Mouse (Mus musculus) kidney, postnatal 4 days (tissue): ENCODE data around the gene Cars2.
A peak's percentile ranks its signal among the peaks of the same experiment; 100 is the strongest.
"Not testable (repeated sequence)": the region's sequence is repeated elsewhere in the genome, so short reads cannot be mapped to it uniquely, and the experiment has no call there.

Experiments
- DNase-seq, 2 experiments: peaks; one replicate each; pipeline ENCODE4 v3.0.0; 2021; ENCODE audit warnings: mixed read lengths in 2 of 2

Cars2 gene

DNA sequence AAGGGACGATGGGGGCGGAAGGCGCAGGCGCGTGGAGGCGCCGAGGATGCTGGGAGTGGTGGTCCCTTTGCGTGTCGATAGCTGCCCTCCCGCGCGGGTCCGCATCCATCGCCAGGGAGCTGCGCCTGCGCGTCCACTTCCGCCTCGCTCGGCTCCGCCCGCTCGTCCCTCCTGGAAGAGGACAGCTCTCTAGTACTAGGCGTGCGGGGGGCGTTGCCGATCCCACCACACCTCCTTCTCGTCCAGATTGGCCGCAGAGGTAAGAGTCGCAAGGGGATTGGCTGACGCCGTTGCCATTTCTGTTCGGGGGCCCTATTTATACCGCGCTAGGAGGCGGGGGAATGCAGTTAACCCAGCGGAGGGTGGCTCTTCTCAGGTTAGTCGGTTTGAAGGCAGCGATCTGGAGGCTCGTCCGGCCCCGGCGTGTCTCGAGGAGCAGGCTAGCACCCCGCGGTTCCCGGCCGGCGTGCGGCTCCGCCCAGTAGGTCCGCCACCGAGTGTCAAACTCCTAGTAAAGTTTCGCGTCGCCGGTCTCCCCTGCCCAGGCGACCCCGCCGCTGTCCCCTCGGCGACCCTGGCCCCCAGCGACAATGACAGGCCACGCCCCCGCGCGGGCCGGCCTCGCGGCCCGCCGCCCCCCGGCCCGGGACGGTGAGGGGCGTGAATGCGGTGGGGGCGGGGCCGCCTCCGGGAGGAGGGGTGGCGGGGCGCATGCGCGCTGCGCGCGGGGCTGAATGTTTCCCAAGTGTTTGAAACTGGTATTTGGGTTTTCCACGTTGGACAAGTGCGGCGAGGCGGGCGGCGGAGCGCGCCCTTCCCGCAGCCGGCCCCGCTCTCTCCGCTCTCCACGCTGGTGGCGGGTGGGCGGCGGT, 5.4 kb upstream of the Cars2 start:
- peak; percentile 99 to 100 for DNase-seq

DNA sequence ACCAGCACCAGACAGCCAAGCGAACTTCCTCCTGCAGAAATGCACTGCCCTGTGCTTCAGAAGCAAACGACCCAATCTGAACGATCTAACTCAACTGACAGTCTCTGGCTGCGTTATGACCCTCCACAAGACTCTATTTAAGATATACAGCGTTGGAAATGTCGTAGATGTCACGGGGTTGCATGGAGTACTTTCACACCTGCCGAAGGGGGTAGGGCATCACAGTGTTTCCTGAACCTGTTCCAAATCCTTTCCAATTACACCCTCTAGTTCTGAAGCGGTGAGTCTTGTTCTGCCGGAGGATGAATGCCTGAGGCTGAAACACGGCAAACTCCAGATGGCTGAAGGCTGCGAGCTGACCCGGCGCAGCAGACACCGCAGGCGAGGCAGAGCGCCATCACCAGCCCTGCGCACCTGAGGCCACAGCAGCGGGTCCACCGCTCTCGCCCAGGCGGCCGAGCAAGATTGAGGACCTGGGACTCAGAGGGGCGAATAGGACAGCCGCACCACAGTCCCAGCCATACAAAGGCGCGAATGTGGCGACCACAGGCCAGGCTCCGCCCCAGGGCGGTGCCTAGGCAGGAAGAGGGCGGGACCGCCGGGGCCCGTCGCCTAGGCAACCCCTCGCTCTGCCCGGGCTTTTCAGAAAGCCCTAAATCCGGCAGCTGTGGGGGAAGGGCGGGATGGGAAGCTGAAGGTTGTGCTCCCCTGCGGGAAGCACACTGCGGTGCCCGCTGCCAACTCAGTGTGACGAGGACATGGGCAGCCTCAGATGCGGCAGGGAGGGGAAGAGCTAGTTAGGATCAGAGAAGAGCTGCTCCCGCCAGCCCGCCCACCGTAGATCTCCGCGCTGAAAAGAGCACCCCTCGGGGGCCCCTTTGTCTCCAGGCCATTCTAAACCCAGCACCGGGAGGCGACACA, 4.5 kb upstream of the Cars2 start, which contains the start of gene Ing1:
Gene Ing1 (plus strand): TSS at position 773 of the 921 bp plus-strand sequence.
- DNase-seq = peak; percentile 97 to 98

DNA sequence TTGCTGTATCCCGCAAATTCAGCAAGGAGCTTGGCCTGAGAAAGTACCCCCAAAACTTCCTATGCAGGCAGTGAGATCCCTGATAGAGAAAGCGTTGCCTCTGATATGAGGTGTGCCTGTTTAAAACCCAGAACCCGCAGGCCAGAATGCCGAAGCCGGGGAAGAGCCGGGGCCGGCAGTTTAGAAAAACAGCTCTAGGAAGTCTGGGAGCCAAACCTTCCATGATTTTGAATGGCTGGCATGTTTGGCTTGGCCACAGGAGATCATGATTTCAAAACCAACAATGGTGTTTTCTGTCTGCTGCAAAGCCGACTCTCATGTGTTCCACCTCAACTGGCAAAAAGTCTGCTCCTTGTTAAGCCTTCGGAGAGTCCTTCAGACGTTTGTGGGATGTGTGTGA, 1.8 kb upstream of the Cars2 start:
- DNase-seq = no peak

DNA sequence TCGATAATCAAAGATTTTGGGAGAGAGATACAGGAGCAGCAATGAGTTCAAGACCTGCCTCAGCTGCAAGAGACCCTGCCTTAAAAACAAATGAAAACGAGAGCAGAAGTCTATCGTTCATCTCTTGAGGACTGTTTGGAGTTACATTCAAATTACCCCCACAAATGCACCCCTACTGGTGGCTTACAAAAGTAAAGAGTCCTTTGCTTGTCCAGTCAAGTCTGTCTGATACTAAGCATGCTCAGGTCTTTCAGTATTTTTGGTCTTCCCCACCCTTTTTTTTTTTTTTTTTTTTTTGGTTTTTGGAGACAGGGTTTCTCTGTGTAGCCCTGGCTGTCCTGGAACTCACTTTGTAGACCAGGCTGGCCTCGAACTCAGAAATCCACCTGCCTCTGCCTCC, 914 bp upstream of the Cars2 start:
- DNase-seq = not testable (repeated sequence)

DNA sequence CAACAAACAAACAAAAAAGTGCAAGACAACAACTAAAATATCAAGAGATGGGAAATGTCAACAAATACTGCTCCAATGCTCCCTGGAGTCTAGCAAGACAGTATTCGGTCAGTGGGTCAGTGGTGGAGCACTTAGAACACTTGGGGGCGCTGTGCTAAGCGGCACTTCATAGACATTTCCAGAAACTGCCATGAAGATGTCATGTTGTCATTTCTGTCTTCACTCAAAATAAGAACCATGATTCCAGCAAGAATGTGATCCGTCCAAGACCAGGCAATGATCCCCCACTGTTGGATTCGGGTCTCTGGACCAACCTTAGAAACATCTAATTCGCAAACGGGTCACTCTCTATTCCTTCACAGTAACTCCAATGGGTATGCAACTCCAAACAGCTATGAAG, 877 bp downstream of the Cars2 start:
- peak; percentile 69 to 81 for DNase-seq

DNA sequence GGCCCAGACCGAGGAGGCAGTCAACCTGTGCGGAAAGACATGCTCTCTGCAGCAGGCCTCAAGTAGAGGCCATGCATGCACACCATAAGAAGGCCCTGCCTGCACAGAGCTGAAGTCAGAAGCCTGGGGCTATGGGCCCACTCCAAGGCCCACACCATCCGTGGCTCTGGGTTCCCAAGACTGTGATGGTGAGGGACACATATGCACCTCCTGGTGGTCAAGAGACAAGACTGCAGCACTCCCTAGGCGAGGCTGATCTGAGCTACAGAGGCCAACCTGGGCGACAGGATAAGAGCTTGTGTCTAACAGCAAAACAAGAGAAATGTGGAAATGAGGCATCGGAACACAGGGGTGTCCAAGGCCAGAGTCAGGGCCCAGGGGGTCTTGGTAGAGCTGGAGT, 3.5 kb downstream of the Cars2 start:
- DNase-seq = peak; percentile 28 to 36

DNA sequence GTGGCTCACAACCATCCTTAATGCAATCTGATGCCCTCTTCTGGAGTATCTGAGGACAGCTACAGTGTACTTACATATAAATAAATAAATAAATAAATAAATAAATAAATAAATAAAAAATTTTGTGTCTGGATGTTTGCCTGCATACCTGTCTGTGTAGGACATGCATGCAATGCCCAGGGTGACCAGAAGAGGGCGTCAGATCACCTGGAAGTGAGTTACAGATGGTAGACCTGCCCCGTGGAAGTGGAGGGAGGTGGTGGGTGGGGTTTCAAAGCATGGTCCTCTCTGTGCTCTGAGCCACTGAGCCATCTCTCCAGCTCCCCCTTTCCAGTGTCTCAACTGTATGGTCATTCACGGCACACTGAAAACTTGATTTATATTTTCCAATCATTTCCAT, 6.2 kb downstream of the Cars2 start:
- peak; percentile 71 to 76 for DNase-seq

DNA sequence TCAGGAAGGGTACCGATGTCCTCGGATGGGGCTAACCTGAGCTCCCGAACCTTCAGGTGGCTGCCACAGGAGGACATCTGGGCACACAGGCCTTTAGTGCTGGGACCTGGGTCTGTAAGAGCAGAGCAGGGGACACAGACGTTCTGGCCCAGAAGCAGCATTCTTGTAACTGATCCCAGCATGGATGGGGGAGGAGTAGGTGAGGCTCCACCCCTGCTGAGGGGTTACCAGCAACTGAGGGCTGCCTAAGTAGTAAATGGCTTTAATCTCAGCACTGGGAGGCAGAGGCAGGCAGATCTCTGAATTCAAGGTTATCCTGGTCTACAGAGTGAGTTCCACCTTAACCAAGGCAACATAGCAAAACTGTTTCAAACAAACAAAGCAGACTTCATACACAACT, 7.7 kb downstream of the Cars2 start:
- no peak for DNase-seq

DNA sequence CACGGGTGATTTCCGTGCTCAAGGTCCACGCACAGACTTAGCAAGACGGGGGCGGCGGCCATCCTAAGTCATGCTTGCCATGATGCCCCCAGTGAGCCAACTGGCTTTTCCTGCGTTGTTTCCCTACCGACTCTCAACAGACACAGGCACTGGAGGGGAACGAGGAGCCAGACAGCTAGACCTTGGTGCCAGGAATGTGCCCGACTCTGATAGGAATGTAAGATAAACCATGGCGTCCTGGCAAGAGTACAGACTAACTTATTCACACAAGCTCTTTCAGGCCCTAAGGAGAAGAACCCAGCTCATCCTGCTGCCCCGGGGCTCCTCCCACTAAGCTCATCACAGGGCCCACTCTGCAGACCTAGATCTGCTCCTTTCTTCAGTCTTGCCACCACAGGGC, 8.6 kb downstream of the Cars2 start:
- peak in 1 of 2 experiments; percentile 18 for DNase-seq

DNA sequence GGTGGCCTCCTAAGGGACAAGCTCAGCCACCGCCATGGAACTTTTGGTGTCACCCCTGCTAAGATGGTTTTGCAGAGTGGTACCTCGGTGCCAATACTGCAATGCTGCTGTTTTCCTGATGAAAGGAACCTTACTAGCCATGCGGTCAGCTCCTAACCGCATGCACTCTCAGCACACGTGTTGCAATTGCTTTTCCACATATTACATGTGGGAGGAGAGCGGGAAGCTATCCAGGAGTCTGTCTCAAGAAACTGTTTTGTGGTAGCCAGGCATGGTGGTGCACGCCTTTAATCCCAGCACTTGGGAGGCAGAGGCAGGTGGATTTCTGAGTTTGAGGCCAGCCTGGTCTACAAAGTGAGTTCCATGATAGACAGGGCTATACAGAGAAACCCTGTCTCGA, 10.4 kb downstream of the Cars2 start:
- no peak for DNase-seq

DNA sequence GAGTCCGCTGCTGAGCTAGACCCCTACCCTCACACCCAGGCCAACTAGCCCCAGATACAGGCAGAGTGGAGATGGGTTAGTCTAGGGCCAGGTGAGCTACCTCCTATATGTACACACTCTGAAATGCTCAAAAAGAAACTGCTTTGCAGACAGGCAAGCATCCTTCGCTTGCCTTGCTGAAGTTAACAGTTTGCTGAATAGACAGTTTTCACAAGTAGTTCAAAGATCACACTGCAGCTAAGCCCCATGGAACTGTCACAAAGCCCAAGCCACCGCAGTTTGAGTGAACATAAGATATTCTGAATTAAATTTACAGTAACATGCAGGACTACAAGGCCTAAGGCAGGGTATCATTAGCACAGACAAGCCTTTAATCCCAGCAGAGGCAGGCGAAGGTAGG, 11.5 kb downstream of the Cars2 start:
- DNase-seq = no peak

DNA sequence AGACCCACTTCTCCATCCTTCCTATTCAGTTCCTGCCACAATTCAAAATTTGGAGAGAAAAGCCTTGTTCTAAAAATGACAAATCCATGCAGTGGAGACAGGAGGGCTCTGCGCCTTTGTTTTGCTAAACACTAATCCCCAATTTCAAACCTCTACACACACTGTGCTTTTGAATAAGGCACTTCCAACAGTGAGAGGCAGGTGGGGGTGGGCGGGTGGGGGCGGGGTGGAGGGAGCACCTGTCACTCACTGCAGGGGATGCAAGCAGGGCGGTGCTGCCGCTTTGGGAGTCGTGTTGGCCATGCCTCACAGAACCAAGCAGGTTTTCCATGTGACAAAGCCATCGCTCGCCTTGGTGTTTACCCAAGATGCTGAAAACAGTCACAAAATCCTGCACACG, 16.1 kb downstream of the Cars2 start:
- DNase-seq = no peak

DNA sequence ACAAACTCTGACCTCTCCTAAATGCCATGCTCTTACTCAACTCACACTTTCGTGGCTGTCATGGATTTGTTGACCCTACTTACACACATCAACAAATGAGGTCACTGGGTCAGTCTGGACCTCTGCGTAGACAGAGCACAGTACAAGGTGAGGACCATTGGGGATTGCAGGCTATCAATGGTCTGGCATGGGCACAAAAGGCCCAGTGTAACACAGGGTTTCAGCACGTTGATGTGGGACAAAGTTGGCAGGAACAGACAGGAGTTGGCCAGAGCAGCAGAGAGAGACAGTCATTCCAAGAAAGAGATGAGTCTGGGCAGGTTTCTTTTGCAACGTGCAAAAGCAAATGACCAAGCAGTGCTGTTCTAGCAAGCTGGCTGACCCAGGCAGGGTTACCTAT, 19.7 kb downstream of the Cars2 start:
- no peak for DNase-seq

DNA sequence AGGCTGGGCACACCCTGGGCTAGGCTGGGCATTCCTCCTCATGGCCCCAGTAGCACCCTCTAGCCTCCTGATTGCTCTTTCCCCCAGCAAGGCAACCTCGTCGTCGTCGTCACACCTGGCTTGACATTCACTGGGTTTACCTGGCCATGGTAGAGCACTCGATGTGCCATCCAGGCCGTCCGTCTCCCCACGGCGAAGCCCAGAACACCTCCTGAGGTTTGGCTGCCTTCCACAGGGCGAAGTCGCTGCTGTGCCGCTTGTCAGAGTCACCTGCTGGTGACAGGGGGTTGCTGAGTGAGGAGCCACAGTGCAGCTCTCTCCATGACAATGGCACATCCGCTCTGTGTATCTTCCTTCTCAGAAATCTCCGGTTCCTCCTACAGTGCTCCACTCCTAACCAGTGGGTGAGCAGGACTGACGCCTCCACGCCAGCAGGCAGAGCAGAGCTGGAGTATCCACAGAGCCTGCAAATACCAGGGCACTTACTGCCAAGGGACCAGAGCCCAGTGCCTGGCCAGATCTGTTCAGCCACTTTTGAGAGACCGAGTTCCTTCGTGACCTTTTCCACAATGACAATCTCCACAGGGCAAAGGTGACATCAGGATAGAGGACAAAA, 20.3 kb downstream of the Cars2 start:
- no peak for DNase-seq

DNA sequence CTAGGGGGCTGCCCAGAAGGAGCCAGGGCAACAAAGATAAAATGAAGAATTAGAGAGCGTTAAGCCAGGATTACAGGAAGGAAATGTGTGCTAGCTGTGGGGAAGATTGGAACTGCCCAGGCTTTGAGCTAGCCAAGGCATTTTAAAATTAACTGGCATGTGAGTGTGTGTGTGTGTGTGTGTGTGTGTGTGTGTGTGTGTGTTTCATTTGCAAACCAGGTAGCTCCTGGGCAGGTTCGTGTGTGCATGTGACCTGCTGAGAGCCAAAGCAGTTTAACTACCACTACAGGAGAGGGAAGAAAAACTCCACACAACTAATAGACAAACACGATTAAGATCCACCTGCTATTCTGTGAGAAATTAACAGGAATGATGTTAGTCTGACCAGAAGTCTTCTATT, 27.3 kb downstream of the Cars2 start:
- DNase-seq = no peak

DNA sequence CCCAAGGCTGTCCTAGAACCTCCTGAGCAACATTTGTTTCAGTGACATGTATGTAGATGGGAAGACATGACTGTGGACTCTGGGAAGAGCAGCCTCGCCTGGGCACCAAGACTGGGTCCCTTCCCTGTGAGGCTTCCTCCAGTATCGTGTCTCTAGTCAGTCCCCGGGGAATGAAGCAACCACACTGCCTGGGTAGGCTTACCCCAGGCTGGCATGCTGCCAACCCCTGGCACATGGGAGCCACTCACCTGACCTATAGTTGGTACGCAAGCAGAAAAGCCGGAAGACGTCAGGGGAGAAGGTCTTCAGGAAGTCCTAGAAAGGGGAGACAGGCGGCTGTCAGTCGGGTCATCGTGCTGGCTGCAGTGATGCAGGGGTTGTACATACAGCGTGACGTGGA, 31.9 kb downstream of the Cars2 start:
- DNase-seq = no peak

DNA sequence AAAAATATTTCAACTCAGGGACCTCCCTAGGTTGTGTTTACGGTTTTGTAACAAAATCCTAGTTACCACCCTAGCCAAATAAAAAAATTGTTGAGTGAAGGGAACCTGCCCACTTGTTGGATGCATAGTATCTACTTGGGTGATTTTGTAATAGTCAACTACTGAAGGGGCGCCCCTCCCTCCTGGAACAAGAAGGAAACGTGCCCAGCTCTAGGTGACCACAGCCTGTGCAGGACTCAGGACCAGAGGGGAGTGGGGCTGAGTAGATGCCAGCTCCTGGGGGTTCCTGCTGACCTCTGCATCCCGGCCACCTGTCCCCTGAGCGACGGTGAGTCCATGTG, 32.6 kb downstream of the Cars2 start:
- no peak for DNase-seq

DNA sequence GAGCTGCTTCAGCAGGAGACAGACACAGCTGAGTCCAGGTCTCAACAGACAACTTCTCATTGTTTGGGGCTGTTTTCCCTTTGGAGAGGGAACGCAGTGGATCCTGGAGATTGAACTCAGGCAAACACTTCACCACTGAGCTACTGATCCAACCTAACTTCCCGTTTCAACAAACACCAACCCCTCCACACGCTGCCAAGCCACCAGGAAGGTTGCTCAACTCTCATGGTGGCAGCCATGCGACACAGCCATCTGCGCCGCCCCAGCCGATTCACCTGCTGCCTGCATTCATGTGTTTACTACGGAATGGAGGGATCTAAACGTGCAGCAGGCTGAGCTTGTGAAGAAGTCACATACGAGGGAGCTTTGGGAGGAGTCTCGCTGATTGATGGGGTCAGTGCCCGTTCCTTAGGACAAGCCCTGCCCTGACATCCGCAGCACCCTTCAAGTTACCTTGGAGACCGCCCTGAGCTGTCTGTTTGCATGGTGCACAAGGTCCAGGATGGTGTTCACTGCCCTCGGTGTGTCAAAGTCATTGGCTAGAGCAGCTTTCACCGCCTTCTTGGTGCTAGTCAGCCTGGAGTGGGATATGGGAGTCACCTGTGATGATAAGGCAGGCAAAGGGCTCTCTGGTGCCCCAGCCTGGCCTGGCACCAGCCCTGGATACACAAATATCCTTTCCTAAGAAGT, 33.1 kb downstream of the Cars2 start:
- DNase-seq = no peak

DNA sequence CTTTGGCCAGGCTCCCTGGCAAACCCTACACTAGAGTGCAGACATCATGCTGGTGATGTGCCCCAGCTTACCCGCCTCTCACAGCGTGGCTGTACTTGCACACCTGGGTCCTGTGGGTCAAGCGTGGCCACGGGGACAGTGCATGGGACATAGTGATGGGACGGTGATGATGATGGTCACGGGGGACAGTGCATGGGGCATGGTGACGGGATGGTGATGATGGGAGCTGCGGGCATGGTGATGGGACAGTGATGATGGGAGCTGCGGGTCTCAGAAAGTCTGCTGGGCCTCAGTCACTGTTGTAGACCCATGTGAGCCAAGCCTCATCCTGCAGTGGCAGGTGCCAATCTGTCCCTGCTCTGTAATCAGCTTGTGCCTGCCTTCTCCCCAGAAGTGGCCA, 34.3 kb downstream of the Cars2 start:
- DNase-seq = no peak

DNA sequence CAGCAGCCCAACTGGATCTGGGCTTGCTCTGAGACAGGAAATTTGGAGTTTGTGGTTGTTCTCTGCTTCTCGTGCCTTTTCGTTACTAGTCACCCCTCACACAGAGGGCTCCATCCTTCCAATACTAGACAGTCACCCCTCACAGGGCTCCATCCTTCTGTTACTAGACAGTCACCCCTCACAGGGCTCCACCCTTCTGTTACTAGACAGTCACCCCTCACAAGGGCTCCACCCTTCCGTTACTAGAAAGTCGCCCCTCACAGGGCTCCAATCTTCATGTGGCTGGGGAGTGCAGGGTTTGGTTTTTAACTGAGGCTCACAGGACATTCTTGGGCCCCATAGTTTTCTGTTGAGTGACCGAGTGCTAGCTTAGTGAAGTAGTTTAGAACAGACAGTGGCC, 37.3 kb downstream of the Cars2 start:
- DNase-seq = no peak

DNA sequence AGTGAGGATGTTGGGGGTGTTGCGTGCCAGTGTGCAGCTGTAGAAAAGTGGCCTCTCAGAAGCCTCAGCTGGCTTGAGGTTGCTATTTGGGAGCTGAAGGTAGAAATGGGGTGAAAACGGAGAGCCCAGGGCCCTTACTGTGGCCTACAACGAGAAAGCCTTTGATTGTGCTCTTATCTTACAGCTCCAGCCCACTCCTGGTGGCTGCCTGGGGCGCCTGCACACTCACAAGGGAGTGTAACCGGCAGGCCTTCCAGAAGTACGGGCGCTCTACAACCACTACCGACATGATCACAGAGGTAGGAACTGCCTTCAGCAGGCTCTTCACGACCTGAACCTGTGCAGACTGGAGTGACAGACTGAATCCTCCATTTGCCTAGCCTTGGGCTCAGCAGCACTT, 37.9 kb downstream of the Cars2 start:
- no peak for DNase-seq

DNA sequence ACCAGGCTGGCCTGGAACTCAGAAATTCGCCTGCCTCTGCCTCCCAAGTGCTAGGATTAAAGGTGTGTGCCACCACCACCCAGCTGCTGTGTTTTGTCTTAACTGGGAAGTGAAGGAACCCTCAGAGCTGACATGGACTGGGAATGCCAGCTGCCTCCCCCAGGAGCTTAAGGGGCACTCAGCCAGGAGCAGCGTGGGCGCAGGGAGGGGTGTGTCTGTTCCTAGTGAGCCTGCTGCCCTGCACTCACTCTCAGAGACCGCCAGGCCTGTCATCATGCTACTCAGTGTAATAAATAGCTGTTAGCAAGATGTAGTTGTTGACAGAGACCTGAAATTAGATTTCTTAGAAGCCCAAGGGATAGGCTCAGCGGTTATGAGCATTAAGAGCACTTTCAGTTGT, 39.6 kb downstream of the Cars2 start:
- no peak for DNase-seq

DNA sequence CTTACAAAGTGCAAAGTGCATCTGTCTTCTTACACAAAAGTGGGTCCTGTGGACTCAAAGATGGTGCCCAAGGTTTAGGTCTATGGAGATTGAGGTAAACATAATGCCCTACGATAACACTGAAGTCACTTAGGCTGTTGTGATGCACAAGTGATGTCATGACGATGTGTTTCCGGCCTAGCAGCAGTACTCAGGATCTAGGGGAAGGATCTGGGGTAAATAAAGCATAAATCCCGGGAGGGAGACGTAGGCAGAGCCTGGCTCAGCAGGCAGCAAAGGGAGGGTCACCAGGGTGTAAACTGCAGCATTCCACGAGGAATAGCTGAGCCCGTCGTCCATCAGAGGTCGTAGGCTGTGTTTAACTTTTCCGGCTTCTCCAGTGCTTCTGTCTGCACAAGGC, 41.7 kb downstream of the Cars2 start:
- no peak for DNase-seq
